Mouse (Mus musculus) hindbrain, embryonic 11.5 days (tissue): ENCODE measurements around the gene Pros1. TPM values are rescaled to one million over a fixed set of nuclear protein-coding genes. Genes with fewer than 3 reads are reported as not detected.

Experiments used
- ATAC-seq: fragments of 200-750 bp; cut with Nextera tagmentation; 2 replicates; pipeline ENCODE4 v1.8.0; 2017; ENCODE audit warnings: mild to moderate bottlenecking, moderate TSS enrichment, moderate library complexity; ENCODE audit not compliant: low FRiP score
- DNase-seq: peaks from one replicate; pipeline ENCODE4 v3.0.0-alpha.2; 2015; ENCODE audit warnings: low spot score
- H3K27ac ChIP-seq: fragments of 300-500 bp; sonication (generic); 2 replicates; pipeline ENCODE4 v1.5.1; 2014; ENCODE audit warnings: mild to moderate bottlenecking, low read depth, low read length
- H3K27me3 ChIP-seq: fragments of 300-500 bp; sonication (generic); 2 replicates; pipeline ENCODE4 v1.6.1; 2014; ENCODE audit warnings: mild to moderate bottlenecking, low read length, moderate library complexity, mixed read lengths; ENCODE audit not compliant: control insufficient read depth, insufficient read depth
- H3K36me3 ChIP-seq: fragments of 300-500 bp; sonication (generic); 2 replicates; pipeline ENCODE4 v1.6.1; 2014; ENCODE audit warnings: mild to moderate bottlenecking, low read length, moderate library complexity, mixed read lengths; ENCODE audit not compliant: control insufficient read depth, insufficient read depth
- H3K4me1 ChIP-seq: fragments of 300-500 bp; sonication (generic); replicated peaks from 2 replicates; pipeline ENCODE4 v1.6.1; 2014; ENCODE audit warnings: low read length, mixed read lengths; ENCODE audit not compliant: control insufficient read depth, insufficient read depth
- H3K4me2 ChIP-seq: fragments of 300-500 bp; sonication (generic); replicated peaks from 2 replicates; pipeline ENCODE4 v1.6.1; 2014; ENCODE audit warnings: mild to moderate bottlenecking, low read depth, low read length
- H3K4me3 ChIP-seq: fragments of 300-500 bp; sonication (generic); 2 replicates; pipeline ENCODE4 v1.5.1; 2014; ENCODE audit warnings: low read depth, low read length
- H3K9ac ChIP-seq: fragments of 300-500 bp; sonication (generic); 2 replicates; pipeline ENCODE4 v1.6.1; 2014; ENCODE audit warnings: low read depth, low read length
- H3K9me3 ChIP-seq: fragments of 300-500 bp; sonication (generic); 2 replicates; pipeline ENCODE4 v1.6.1; 2016; ENCODE audit warnings: low read length; ENCODE audit not compliant: control insufficient read depth
- WGBS: fragments of 180-500 bp; shearing (Covaris S2); extraction: QIAGEN DNeasy Blood & Tissue Kit; methylation state at CpG from one replicate; pipeline ENCODE4 v1.1.7; 2014; 5-methylcytosine and 5-hydroxymethylcytosine counted together
- polyA plus RNA-seq: library from polyadenylated mRNA; unstranded; fragments of >200 nt; fragmentation: Nextera tagmentation; extraction: Ambion mirVana; gene quantifications from 2 replicates; pipeline ENCODE4 v1.2.1, GENCODE M21; 2014

Gene Pros1
- polyA plus RNA-seq, 1 experiment from 2014 or later: 21.8 TPM

GRCm38 (mm10) chr16:62856273-62856672 is 2.2 kb downstream of the Pros1 start:
- Histone ChIP-seq H3K4me3 (no peak overlapping the region), H3K9ac (no peak overlapping the region), H3K9me3 (no peaks in the 10 kb centered on the region), H3K4me2 (no peak overlapping the region), H3K27me3 (no peaks in the 10 kb centered on the region), H3K4me1 (no peaks in the 10 kb centered on the region), H3K36me3 (no peaks in the 10 kb centered on the region), H3K27ac (no peak overlapping the region)
- DNase-seq: no peak
- 92% methylated on average over 2 of the region's 2 CpGs for WGBS
- no peak for ATAC-seq

- Histone ChIP-seq H3K4me1 (no peaks in the 10 kb centered on the region), H3K27ac (no peak overlapping the region), H3K27me3 (no peaks in the 10 kb centered on the region), H3K9me3 (no peaks in the 10 kb centered on the region), H3K9ac (no peak overlapping the region), H3K36me3 (no peaks in the 10 kb centered on the region), H3K4me3 (no peak overlapping the region), H3K4me2 (no peak overlapping the region)
- WGBS: 96% methylated on average over 2 of the region's 2 CpGs
- no peak for ATAC-seq
- DNase-seq: no peak
Observed at GRCm38 (mm10) chr16:62857498-62857897, 3.4 kb downstream of the Pros1 start.

- Histone ChIP-seq H3K4me2 (no peak overlapping the region), H3K36me3 (no peaks in the 10 kb centered on the region), H3K27me3 (no peaks in the 10 kb centered on the region), H3K9ac (no peak overlapping the region), H3K9me3 (no peaks in the 10 kb centered on the region), H3K4me1 (no peaks in the 10 kb centered on the region), H3K27ac (no peak overlapping the region), H3K4me3 (no peak overlapping the region)
- no peak for ATAC-seq
- no peak for DNase-seq
- WGBS: 82% methylated on average over 1 of the region's 1 CpGs
Observed at GRCm38 (mm10) chr16:62858018-62858417, 3.9 kb downstream of the Pros1 start.

- Histone ChIP-seq H3K9ac (no peak overlapping the region), H3K27ac (no peak overlapping the region), H3K4me1 (no peaks in the 10 kb centered on the region), H3K4me3 (no peak overlapping the region), H3K36me3 (no peaks in the 10 kb centered on the region), H3K4me2 (no peak overlapping the region), H3K27me3 (no peaks in the 10 kb centered on the region), H3K9me3 (no peaks in the 10 kb centered on the region)
- no peak for DNase-seq
- WGBS: 92% methylated on average over 1 of the region's 1 CpGs
- ATAC-seq: no peak
Observed at GRCm38 (mm10) chr16:62860140-62860539, 6.0 kb downstream of the Pros1 start.

- H3K9ac ChIP-seq: no peak overlapping the region
- H3K9me3 ChIP-seq: no peaks in the 10 kb centered on the region
- no peaks in the 10 kb centered on the region for H3K36me3 ChIP-seq
- H3K4me3 ChIP-seq: no peak overlapping the region
- no peaks in the 10 kb centered on the region for H3K27me3 ChIP-seq
- no peak overlapping the region for H3K27ac ChIP-seq
- 70% methylated on average over 6 of the region's 6 CpGs for WGBS
- DNase-seq (no peak), ATAC-seq (no peak)
- no peaks in the 10 kb centered on the region for H3K4me1 ChIP-seq
- no peak overlapping the region for H3K4me2 ChIP-seq
Observed at GRCm38 (mm10) chr16:62861455-62861854, 7.3 kb downstream of the Pros1 start.

- WGBS: 72% methylated on average over 5 of the region's 5 CpGs
- DNase-seq (no peak), ATAC-seq (no peak)
- Histone ChIP-seq H3K4me1 (no peaks in the 10 kb centered on the region), H3K27me3 (no peaks in the 10 kb centered on the region), H3K27ac (no peak overlapping the region), H3K4me3 (no peak overlapping the region), H3K36me3 (no peaks in the 10 kb centered on the region), H3K9ac (no peak overlapping the region), H3K9me3 (no peaks in the 10 kb centered on the region), H3K4me2 (no peak overlapping the region)
Observed at GRCm38 (mm10) chr16:62872688-62873117, 18.6 kb downstream of the Pros1 start.

GRCm38 (mm10) chr16:62873180-62873579 is 19.1 kb downstream of the Pros1 start:
- Histone ChIP-seq H3K9ac (no peak overlapping the region), H3K4me2 (no peak overlapping the region), H3K27ac (no peak overlapping the region), H3K4me1 (no peaks in the 10 kb centered on the region), H3K27me3 (no peaks in the 10 kb centered on the region), H3K4me3 (no peak overlapping the region), H3K9me3 (no peaks in the 10 kb centered on the region), H3K36me3 (no peaks in the 10 kb centered on the region)
- no peak for ATAC-seq
- 68% methylated on average over 4 of the region's 4 CpGs for WGBS
- no peak for DNase-seq

- no peaks in the 10 kb centered on the region for H3K36me3 ChIP-seq
- WGBS: 80% methylated on average over 6 of the region's 6 CpGs
Observed at GRCm38 (mm10) chr16:62874065-62874464, 20.0 kb downstream of the Pros1 start.

GRCm38 (mm10) chr16:62895824-62896223 is 41.7 kb downstream of the Pros1 start:
- 87% methylated on average over 3 of the region's 3 CpGs for WGBS

More at GRCm38 (mm10) chr16:62874065-62874464, 20.0 kb downstream of the Pros1 start:
- H3K9me3 ChIP-seq: no peaks in the 10 kb centered on the region
- no peak overlapping the region for H3K4me3 ChIP-seq
- no peaks in the 10 kb centered on the region for H3K27me3 ChIP-seq
- H3K4me2 ChIP-seq: no peak overlapping the region
- H3K27ac ChIP-seq: no peak overlapping the region
- H3K4me1 ChIP-seq: no peaks in the 10 kb centered on the region
- ATAC-seq (no peak), DNase-seq (no peak)
- H3K9ac ChIP-seq: no peak overlapping the region

More at GRCm38 (mm10) chr16:62895824-62896223, 41.7 kb downstream of the Pros1 start:
- no peak overlapping the region for H3K9ac ChIP-seq
- no peaks in the 10 kb centered on the region for H3K4me1 ChIP-seq
- no peak for DNase-seq
- H3K4me2 ChIP-seq: no peak overlapping the region
- no peak overlapping the region for H3K4me3 ChIP-seq
- H3K36me3 ChIP-seq: no peaks in the 10 kb centered on the region
- H3K27ac ChIP-seq: no peak overlapping the region
- no peaks in the 10 kb centered on the region for H3K27me3 ChIP-seq
- no peaks in the 10 kb centered on the region for H3K9me3 ChIP-seq
- no peak for ATAC-seq
